Mouse (Mus musculus): ENCODE data around the gene Olfr99.
"Not testable (repeated sequence)": the region's sequence is repeated elsewhere in the genome, so short reads cannot be mapped to it uniquely, and the experiment has no call there.

The Olfr99 gene

DNA sequence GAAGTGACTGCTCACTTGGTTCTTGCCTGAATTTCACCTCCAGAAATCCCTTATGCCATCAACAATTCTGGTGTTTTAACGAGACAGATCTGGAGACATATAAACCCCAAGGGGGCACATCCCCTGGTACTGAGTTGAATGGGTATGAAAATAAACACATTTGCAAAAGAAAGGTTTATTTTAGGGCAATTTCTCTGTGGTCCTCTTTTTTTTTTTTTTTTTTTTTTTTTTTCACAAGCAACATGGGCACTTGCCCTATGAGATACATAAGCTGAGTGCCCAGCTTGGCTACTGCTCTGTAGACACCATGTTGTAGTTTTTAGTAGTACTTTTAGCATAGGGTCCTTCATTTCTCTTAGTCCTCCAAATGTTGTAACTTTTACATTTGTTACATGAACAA, at the start of gene Olfr99:
Gene Olfr99 (minus strand): TSS at position 101 of the 400 bp plus-strand sequence.
- DNase-seq (ENCODE audit: low spot score): no peak

DNA sequence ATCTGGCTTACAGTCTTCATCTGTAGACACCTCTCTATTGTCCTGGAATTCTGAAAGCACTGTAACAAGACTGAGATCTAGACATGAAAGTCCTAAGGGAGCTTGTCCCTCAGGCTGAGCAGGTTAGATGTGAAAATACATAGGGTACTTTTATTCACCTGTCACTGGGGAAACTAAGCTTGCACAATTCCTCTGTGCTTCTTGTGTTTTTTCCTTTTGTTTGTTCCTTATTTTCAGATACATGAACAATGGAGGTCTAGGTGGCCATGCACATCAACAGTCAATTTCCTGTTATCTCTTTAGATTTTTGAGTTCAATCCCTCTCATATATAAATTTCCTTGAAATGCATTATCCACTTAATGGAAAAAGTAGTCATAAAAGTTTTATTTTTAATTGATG, 33.7 kb upstream of the Olfr99 start, which contains the start of gene Olfr102:
Gene Olfr102 (minus strand): TSS at position 101 of the 400 bp plus-strand sequence.
- no peak for DNase-seq (ENCODE audit: low spot score)

DNA sequence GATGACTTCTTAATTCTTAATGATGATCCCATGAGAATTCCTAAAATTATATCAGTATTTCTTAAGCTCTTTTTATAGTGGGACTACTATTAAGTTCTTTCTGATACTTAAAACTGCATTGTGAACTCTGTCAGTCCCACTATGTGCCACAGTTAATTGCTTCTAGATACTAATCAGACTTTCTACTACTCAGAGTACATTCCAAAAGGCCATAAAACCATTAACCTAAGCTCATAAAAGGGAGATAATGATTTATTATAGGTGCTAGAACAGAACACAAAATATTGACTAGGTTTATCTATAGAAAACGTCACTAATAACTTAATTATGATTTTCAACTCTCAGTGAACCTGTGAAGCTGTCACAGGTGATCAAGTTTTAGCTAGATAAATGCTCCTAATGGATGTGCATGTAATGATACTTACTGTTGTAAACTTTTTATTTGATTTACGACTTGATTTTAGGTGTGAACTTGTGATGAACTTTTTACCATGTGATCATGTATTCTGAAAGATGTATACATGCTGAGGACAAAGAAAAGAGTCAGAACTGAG, 27.0 kb upstream of the Olfr99 start:
- DNase-seq (ENCODE audit: low spot score): no peak

DNA sequence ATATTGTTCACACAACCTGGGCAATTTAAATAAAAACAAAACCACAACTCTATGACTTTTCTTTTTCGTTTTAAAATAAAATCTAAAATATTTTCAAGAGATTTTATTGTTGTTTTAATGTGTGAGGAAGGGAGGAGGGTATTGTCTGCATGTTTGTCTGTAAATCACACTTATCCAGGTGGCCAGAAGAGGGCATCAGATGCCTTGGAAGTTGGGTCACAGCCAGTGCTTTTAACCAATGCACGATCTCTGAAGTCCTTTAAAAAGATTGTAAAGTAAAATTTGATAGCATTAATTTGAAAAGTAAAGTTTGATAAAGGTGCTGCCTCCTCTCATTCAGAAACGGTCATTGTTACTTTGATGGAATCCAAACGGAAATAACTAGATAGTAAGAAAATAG, 25.2 kb upstream of the Olfr99 start:
- no peak for DNase-seq (ENCODE audit: low spot score)

DNA sequence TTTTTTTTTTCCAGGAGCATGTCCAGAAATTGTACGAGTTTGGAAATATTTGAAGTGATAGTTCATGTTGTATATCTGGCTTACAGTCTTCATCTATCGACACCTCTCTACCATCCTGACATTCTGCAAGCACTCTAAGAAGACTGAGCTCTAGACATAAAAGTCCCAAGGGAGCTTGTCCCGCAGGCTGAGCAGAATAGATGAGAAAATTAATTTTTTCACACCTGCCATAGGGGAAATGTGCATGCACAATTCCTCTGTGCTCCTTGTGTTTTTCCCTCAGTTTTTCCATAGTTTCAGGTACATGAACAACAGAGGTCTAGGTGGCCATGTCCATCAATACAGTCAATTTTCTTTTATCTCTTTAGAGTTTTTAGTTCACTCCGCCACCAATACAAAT, 21.0 kb upstream of the Olfr99 start, which contains the start of gene Olfr101:
Gene Olfr101 (minus strand): TSS at position 101 of the 400 bp plus-strand sequence.
- no peak for DNase-seq (ENCODE audit: low spot score)

DNA sequence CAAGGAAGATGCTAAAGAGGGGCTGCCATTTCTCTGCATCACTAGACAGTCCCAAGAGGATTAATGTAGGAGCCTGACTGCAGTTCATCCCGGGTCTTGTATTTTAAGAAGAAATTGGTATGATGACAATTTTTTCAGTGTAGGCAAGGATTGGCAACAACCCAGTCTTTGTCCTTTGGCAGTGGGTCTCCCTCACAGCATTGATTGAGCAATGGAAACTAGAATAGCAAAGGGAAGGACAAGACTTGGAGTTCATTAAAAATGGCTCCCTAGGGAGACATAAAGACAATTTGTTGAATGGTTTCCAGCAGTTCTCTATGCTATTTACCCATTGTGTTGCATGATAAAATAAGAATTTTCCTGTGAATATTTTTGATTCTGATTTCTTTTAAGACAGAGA, 2.9 kb downstream of the Olfr99 start:
- no peak for DNase-seq (ENCODE audit: low spot score)

DNA sequence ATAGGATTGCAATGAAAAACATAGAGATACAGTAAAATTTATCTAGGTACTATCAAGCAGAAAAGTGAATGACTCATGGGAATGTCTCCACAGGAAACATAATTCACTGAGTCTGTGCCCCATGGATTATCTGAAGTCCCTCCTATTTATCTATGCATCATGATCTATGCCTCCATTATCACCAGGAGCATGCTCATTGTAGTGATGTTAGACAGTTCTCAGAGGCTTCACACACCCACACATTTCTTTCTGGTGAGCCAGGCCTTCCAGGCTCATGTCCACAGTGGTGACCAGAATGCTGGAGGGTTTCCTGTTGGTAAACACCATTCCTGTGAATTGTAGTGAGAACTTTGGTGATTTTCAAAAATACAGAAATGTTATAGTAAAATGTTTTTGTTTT, 6.7 kb downstream of the Olfr99 start:
- DNase-seq (ENCODE audit: low spot score): no peak

DNA sequence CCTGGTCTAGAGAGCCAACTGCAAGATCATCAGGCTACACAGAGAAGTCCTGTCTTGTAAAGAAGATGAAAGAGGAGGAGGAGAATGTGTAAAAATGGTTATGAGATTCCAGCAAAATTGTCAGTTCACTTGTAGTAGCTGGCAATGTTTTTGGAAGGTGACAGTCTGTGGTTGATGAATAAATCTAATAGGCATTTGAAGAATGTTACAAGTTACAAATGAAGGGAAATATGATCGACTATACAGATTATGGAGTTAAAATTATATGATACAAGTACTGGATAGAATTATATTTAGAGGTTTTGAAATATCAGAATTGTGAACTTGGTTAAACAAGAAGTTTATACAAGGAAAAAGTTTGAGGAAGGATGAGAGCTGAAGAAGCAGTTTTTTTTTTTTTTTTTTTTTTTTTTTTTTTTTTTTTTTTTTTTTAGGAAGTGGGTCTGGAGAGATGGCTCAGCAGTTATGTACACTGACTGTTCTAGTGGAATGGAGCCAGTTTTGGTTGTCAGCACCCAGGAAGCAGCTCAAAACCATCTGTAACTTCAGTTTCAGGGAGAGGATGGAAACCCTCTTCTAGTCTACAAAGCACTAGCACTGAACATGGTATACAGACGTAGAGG, 7.5 kb downstream of the Olfr99 start:
- no peak for DNase-seq (ENCODE audit: low spot score)

DNA sequence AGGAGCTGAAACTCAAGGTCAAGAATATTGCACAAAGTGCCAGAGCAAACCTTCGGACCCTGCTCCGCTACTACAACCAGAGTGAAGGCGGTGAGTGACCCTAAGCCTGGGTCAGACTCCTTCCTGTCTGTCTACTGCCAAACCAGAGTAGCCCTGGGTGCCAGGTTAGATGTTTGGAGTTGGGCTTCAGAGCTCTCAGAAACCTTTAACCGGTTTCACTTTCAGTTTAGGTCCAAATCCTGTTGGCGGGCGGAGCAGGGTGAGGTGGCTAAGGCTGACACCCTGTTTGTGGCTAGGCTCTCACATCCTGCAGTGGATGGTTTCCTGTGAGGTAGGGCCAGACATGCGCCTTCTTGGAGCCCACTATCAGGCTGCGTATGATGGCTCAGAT, 12.6 kb downstream of the Olfr99 start:
- DNase-seq (ENCODE audit: low spot score): no peak

DNA sequence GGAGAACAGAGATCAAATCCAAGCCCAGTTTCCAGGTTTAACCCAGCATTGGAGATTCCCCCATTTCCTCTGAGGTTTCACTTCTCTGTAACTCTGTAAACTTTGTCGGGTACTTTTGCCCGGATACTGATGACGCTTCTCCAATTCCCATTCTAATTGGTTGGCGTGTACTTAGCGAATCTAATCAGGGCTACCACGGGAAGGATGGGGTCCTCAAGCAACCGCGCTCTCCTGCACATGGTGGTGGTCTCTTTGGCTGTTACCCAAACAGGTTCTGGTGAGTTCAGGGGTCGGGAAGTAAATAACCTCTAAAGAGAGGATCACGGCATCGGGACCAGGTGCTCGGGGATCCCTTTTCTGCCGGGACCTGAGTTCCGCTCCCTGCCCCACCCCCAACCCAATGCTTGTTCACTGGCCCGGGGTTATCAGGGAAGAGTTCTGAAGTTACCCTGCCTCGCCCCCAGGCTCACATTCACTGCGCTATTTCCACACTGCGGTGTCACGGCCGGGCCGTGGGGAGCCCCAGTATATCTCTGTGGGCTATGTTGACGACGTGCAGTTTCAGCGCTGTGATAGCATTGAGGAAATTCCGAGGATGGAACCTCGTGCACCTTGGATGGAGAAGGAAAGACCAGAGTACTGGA, 13.1 kb downstream of the Olfr99 start, which contains the start of gene H2-M3:
Gene H2-M3 (plus strand): TSS at position 163 of the 644 bp plus-strand sequence.
- DNase-seq (ENCODE audit: low spot score): peak; percentile 50

DNA sequence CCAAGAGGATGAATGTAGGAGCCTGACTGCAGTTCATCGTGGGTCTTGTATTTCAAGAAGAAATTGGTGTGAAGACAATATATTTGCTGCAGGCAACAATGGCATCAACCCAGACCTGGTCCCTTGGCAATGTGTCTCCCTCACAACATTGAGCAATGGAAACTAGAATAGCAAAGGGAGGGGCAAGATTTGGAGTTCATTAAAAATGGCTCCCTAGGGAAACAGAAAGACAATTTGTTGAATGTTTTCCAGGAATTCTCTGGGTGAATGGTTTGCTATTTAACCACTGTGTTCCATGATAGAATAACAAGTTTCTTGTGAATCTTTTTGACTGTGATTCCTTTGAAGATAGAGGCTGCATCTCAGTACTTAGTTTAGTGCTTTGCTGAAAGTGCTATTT, 19.6 kb downstream of the Olfr99 start, which contains the start of gene Olfr98:
Gene Olfr98 (minus strand): TSS at position 124 of the 400 bp plus-strand sequence.
- DNase-seq (ENCODE audit: low spot score): no peak

DNA sequence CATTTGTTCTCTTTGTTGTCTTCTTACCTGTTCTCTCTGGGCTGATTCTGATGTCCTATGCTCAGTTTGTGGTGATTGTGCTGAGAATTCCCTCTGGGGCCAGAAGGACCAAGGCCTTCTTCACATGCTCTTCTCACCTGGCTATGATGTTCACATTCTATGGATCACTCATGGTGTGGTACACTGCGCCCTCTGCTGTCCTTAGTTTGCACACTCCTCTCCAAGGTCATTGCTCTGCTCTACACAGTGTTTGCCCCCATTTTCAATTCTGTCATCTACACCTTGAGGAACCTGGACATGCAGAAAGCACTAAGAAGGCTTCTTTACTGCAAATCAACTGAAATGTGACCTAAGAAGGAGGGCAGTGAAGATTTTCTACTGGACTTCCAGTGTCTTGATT, 32.7 kb downstream of the Olfr99 start:
- DNase-seq (ENCODE audit: low spot score): no peak

DNA sequence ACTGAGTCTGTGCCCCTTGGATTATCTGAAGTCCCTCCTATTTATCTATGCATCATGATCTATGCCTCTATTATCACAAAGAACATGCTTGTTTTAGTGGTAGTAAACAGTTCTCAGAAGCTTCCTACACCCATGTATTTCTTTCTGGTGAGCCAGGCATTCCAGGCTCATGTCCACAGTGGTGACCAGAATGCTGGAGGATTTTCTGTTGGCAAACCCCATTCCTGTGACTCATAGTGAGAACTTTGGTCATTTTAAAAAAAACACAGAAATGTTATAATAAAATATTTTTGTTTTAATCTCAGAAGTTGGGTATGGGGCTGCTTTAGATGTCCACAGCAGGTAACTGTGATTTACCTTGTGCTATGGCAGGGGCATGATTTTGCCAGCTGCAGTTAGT, 33.8 kb downstream of the Olfr99 start:
- DNase-seq (ENCODE audit: low spot score): no peak

DNA sequence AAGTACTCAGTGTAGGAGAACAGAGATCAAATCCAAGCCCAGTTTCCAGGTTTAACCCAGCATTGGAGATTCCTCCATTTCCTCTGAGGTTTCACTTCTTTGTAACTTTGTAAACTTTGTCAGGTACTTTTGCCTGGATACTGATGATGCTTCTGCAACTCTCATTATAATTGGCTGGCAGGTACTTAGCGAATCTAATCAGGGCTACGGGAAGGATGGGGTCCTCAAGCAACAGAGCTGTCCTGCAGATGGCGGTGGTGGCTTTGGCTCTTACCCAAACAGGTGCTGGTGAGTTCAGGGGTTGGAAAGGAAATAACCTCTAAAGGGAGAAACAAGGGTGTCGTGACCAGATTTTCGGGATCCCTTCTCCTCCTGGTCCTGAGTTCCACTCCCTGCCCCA, 36.5 kb downstream of the Olfr99 start:
- no peak for DNase-seq (ENCODE audit: low spot score)

DNA sequence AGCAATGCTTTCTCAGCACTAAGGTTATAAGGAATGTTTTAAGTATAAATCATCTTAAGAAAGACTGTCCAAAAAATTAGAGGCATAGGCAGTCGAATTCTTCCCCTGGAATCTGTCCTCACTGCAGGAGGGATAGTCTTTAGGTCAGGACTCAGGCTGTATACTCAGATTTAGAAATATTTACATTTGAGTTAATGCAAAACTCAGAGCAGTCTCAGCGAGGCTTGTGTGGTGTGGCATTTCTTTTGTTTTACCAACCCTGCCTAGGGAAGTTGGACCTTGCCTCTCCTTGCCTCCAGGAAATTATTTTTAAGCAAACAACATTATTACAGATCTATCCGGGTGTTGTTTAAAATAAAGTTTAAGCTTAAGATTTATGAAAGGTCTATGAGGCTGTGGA, 41.1 kb downstream of the Olfr99 start:
- no peak for DNase-seq (ENCODE audit: low spot score)

DNA sequence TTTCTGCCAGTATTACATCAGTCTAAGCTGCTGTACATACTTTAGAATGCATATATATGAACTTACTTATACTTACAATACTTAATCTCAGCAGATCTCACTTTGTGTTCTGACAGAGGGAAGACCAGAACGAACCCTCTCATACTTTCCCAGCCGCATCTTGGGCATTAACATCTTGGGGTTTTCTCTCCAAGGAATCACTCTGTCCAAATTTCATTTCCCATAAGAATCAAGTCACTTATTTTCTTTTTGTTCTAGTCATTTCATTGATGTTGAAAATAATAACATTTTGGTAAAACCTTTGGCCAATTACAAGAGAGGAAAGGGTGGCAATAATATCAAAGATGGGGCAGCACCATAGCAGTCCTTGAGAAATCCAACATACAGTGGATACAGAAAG, 46.0 kb downstream of the Olfr99 start, which contains the start of gene Olfr97:
Gene Olfr97 (minus strand): TSS at position 101 of the 400 bp plus-strand sequence.
- not testable (repeated sequence) for DNase-seq (ENCODE audit: low spot score)

Measured in urinary bladder, postnatal 10 days (tissue).